In genomic region chr9:121709898-121710583, GRCm38 (mm10) we compare ENCODE assay signal across 8 mouse cellular contexts. TPM values are rescaled to one million over a fixed set of nuclear protein-coding genes. Genes with fewer than 3 reads are reported as not detected.
DNase-seq lines count a peak whose midpoint lies in the region; ATAC-seq and TF ChIP-seq lines count a peak whose summit lies in the region.

Ss18l2 (plus strand) TSS chr9:121710329.

- H3K9ac ChIP-seq in embryonic facial prominence, embryonic 13.5 days = peak within 1 kb of the TSS; percentile 97
- H3K9ac ChIP-seq in limb, embryonic 12.5 days (replicated peaks) = peak within 1 kb of the TSS; percentile 88
- H3K9ac ChIP-seq in midbrain, embryonic 15.5 days = peak within 1 kb of the TSS; percentile 84

- ATAC-seq in embryonic facial prominence, embryonic 13.5 days (ENCODE audit: insufficient number of reproducible peaks, insufficient read depth, low FRiP score, low TSS enrichment, low read depth) = peak; percentile 98
- peak; percentile 97 for ATAC-seq in limb, embryonic 12.5 days (ENCODE audit: insufficient number of reproducible peaks, insufficient read depth, low FRiP score, low TSS enrichment, low read depth)
- ATAC-seq in midbrain, embryonic 15.5 days (replicated peaks) = peak; percentile 96

- no peaks in the 10 kb centered on the region for H3K27me3 ChIP-seq in embryonic facial prominence, embryonic 13.5 days
- no peaks in the 10 kb centered on the region for H3K27me3 ChIP-seq in kidney, adult 2 months (replicated peaks; ENCODE audit: control insufficient read depth, insufficient read depth, low read length)
- H3K27me3 ChIP-seq in limb, embryonic 12.5 days = no peaks in the 10 kb centered on the region
- no peaks in the 10 kb centered on the region for H3K27me3 ChIP-seq in midbrain, embryonic 15.5 days (replicated peaks)
- H3K27me3 ChIP-seq in spleen, adult 2 months (ENCODE audit: control insufficient read depth, insufficient read depth, low read length) = no peaks in the 10 kb centered on the region

- peaks cover 28% of the 10 kb centered on the region for H3K4me1 ChIP-seq in embryonic facial prominence, embryonic 13.5 days
- H3K4me1 ChIP-seq in kidney, adult 2 months (ENCODE audit: control insufficient read depth, insufficient read depth, low read length) = peaks cover 15% of the 10 kb centered on the region; the same call in 1 of the 2 replicates
- H3K4me1 ChIP-seq in limb, embryonic 12.5 days (replicated peaks) = peaks cover 22% of the 10 kb centered on the region
- peaks cover 28% of the 10 kb centered on the region for H3K4me1 ChIP-seq in midbrain, embryonic 15.5 days
- H3K4me1 ChIP-seq in spleen, adult 2 months (ENCODE audit: control insufficient read depth, insufficient read depth, insufficient read length) = peaks cover 7% of the 10 kb centered on the region; the same call in 1 of the 2 replicates

- peak within 1 kb of the TSS; percentile 75 for H3K4me2 ChIP-seq in embryonic facial prominence, embryonic 13.5 days
- peak within 1 kb of the TSS; percentile 87 for H3K4me2 ChIP-seq in limb, embryonic 12.5 days
- H3K4me2 ChIP-seq in midbrain, embryonic 15.5 days = peak within 1 kb of the TSS; percentile 79

- peak within 1 kb of the TSS; percentile 96 for H3K4me3 ChIP-seq in embryonic facial prominence, embryonic 13.5 days
- peak within 1 kb of the TSS; percentile 93 for H3K4me3 ChIP-seq in kidney, adult 2 months (ENCODE audit: insufficient read depth, low read depth, low read length)
- peak within 1 kb of the TSS; percentile 92 for H3K4me3 ChIP-seq in limb, embryonic 12.5 days (replicated peaks)
- H3K4me3 ChIP-seq in midbrain, embryonic 15.5 days = peak within 1 kb of the TSS; percentile 79
- peak within 1 kb of the TSS; percentile 90 for H3K4me3 ChIP-seq in spleen, adult 2 months (ENCODE audit: extremely low read depth, insufficient read depth, insufficient read length)

- WGBS in embryonic facial prominence, embryonic 13.5 days = 4% methylated on average over 37 of the region's 37 CpGs
- WGBS in kidney, adult 2 months = 5% methylated on average over 37 of the region's 37 CpGs
- 4% methylated on average over 37 of the region's 37 CpGs for WGBS in limb, embryonic 12.5 days
- WGBS in midbrain, embryonic 15.5 days = 5% methylated on average over 37 of the region's 37 CpGs
- 5% methylated on average over 37 of the region's 37 CpGs for WGBS in spleen, adult 2 months

- no peak for TF ChIP-seq POLR2A in kidney, adult 2 months (IDR thresholded peaks at IDR 0.05; ENCODE audit: low read depth, low read length)
- no peak for TF ChIP-seq POLR2A in spleen, adult 2 months (IDR thresholded peaks at IDR 0.05; ENCODE audit: low read depth, low read length)

- DNase-seq in 3134 (ENCODE audit: extremely low read depth, insufficient read length, low spot score) = peak; percentile 99
- peak; percentile 98 for DNase-seq in adrenal gland, postnatal 36 days
- DNase-seq in heart, adult 18-20 months = peak; percentile 99
- DNase-seq in kidney, adult 2 months = peak; percentile 99
- DNase-seq in spleen, adult 2 months (ENCODE audit: low read depth in 1 of 2, low spot score in 2 of 2) = peak; percentile 97 to 98

- no peaks in the 10 kb centered on the region for H3K9me3 ChIP-seq in embryonic facial prominence, embryonic 13.5 days
- no peaks in the 10 kb centered on the region for H3K9me3 ChIP-seq in limb, embryonic 12.5 days
- no peaks in the 10 kb centered on the region for H3K9me3 ChIP-seq in midbrain, embryonic 15.5 days

- H3K27ac ChIP-seq in embryonic facial prominence, embryonic 13.5 days = peak within 1 kb of the TSS; percentile 90
- H3K27ac ChIP-seq in kidney, adult 2 months (ENCODE audit: insufficient read depth, low read depth, low read length) = peak within 1 kb of the TSS; percentile 85
- peak within 1 kb of the TSS; percentile 87 for H3K27ac ChIP-seq in limb, embryonic 12.5 days
- H3K27ac ChIP-seq in midbrain, embryonic 15.5 days = peak within 1 kb of the TSS; percentile 94
- peak within 1 kb of the TSS; percentile 74 for H3K27ac ChIP-seq in spleen, adult 2 months (ENCODE audit: insufficient read depth, low read length)

- peaks cover 20% of the 10 kb centered on the region for H3K36me3 ChIP-seq in embryonic facial prominence, embryonic 13.5 days
- peaks cover 2% of the 10 kb centered on the region for H3K36me3 ChIP-seq in kidney, adult 2 months (ENCODE audit: control insufficient read depth, insufficient read depth, low read length)
- H3K36me3 ChIP-seq in limb, embryonic 12.5 days = peaks cover 16% of the 10 kb centered on the region
- peaks cover 11% of the 10 kb centered on the region; the same call in 1 of the 2 replicates for H3K36me3 ChIP-seq in midbrain, embryonic 15.5 days (replicated peaks)
- H3K36me3 ChIP-seq in spleen, adult 2 months (ENCODE audit: control insufficient read depth, insufficient read depth, low read length) = peaks cover 3% of the 10 kb centered on the region

- no peak for TF ChIP-seq CTCF in kidney, adult 2 months (conservative IDR thresholded peaks at IDR 0.05; ENCODE audit: insufficient read depth, insufficient read length, low read depth, low read length)
- no peak for TF ChIP-seq CTCF in spleen, adult 2 months (IDR thresholded peaks at IDR 0.05; ENCODE audit: extremely low read depth, insufficient read depth, insufficient read length, insufficient replicate concordance)

RNA-seq across cellular contexts. Expression of gene Ss18l2, which starts in this region (rescaled TPM):
- total RNA-seq in adrenal gland, postnatal 36 days (2021) = 10 to 100 TPM; 41.6 to 57.2 TPM
- polyA plus RNA-seq in embryonic facial prominence, embryonic 13.5 days (2015; fragmentation: Nextera tagmentation; extraction: Ambion mirVana) = 115 and 129 TPM in 2 replicates
- 100 to 1,000 TPM; 117 to 129 TPM for total RNA-seq in heart, adult 18-20 months (2021)
- polyA plus RNA-seq in kidney, adult 2 months (2012; rRNA removed) = 52.4 and 61.5 TPM in 2 replicates
- polyA plus RNA-seq in limb, embryonic 12.5 days (2016; fragmentation: Nextera tagmentation; extraction: Ambion mirVana) = 95.8 and 105 TPM in 2 replicates
- polyA plus RNA-seq in midbrain, embryonic 15.5 days (2015; fragmentation: Nextera tagmentation; extraction: Ambion mirVana) = 139 and 149 TPM in 2 replicates
- 5.8 and 10.4 TPM in 2 replicates for polyA plus RNA-seq in spleen, adult 2 months (2012; rRNA removed)

Comparison
In these comparisons a context has a peak if more than half of its experiments do, and no peak if none do; other contexts are left out.
1. Peak in every context shown above with its lines: DNase-seq, ATAC-seq, H3K4me3 ChIP-seq and H3K27ac ChIP-seq.